Mouse (Mus musculus) right cerebral cortex, postnatal 14 days (tissue): ENCODE results near the gene Por.
A peak's percentile ranks its signal among the peaks of the same experiment; 100 is the strongest.

Experiments
- DNase-seq: peaks from one replicate; pipeline ENCODE4 v3.0.0; 2022

Gene Por

DNA sequence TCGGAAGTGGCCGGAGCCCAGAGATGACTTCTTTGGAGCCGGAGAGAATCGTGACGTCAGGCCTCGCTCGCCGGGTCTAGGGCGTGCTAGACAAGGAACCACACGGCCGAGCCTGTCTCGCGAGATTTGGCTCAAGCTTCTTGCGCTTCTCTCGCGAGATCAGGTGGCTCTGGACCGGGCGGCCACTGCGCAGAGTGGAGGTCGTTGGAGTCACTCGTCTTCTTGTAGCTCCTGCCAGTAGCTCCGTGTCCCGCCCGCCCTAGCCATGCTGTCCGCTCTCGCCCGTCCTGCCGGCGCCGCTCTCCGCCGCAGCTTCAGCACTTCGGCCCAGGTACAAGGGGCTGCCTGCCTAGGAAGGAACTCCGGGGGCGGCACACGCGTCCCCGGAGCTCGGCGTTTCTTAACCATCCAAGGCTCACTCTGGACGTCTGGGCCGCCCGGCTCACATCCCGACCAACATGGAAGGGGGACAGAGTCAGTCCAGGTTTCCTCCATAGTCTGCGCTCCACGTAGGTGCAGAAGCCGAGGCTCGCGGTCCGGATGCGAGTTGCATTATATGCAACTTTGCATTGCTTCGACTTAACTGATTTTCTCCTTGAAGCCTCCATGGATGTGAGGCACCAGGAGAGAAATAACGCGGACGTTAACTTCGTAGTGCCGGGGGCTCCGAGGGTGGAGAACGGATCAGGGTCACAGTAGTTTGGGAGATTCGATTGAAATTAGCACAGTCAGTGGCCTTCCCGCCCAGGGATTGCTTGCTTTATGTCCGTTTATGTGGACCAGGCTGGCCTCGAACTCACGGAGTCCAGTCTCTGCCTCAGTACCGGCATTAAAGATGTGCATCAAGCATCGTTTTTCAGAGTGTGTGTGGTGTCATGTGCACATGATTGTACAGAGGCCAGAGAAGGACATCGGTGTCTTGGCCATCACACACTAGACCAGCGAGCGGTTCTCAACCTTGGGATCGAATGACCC lies 108.9 kb downstream of the Por start, which contains the start of gene Mdh2:
Mdh2 (plus strand) TSS at position 10 of the 975 bp plus-strand sequence.
- DNase-seq: peak; percentile 100

DNA sequence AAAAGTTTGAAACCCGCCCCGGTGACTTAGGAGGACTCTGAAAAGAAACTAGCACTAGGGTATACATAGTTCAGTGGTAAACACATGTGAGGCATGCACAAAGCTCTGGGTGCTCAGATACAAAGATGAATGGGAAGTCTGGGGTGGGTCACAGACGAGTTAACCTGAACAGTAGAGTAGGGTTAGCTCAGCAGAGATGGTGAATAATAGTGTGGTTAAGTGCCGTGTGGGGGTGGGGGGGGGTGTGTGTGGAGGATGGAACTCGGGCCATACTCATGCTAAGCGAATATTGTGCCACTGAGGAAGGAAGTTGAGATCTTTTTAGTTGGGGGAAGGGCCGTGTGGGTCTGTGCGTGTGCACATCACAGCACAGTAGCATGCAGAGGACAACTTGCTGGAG lies 110.5 kb downstream of the Por start:
- no peak for DNase-seq

DNA sequence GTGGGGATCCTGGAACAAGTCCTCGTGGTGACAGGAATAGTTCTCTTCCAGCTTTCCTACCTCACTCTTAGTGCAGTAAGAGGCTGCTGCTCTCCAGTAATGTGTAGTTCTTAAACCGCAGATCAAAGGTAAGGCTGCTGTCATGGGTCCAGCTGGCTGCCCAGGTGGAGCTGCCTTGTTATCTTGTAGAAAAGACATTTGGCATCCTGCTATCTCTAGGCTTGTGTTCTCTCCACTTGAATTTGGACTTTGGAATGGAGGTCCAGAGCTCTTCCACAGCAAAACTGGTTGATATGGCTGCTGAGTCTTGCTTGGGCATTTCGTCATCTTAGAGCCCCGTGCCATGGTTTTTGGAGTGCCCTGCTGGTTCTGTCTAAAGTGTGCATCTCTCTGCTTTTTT lies 113.1 kb downstream of the Por start:
- no peak for DNase-seq
